Mouse (Mus musculus): ENCODE results near the gene Plxna2.

Gene Plxna2

GRCm38 (mm10) chr1:194820953-194821352 lies 202.9 kb downstream of the Plxna2 start:
- DNase-seq (ENCODE audit: low spot score) = no peak

DNA sequence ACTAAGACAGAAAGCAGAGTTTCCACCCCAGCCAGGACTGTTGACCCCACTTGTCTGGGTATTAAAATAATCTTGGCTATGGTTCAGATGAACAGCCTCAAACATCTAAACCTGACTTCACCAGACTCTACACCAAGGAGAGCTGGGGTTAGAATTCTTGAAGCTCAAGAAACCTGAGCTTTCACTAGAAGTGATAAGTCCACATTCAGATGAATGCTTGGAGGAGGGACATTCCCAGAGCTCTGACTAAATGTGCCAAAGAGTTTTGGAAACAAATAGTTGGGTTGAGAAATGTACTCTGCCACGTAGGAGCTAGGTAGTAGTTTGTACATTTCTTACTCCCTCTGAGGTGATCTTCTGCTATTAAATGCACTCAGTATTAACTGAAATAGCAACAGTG lies 203.7 kb downstream of the Plxna2 start:
- peak; percentile 4 for DNase-seq (ENCODE audit: low spot score)

DNA sequence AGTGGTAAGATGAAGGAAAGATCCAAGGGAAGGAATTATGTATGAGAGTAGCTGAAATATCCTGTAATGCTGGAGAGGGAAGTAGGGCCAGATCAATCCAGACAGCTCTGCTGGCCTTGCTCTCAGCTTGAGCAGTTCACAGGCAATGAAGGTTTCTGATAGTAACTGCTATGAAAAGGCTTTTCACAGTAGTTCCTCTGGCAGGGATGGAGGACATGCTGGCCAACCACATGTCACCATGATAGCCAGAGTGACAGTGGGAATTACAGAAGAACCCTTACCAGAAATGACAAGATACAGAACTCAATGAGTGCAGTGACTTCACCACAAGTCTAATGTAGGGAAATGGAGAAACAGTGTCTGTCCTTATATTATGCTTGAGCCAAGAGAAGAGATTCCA lies 210.3 kb downstream of the Plxna2 start:
- no peak for DNase-seq (ENCODE audit: low spot score)

DNA sequence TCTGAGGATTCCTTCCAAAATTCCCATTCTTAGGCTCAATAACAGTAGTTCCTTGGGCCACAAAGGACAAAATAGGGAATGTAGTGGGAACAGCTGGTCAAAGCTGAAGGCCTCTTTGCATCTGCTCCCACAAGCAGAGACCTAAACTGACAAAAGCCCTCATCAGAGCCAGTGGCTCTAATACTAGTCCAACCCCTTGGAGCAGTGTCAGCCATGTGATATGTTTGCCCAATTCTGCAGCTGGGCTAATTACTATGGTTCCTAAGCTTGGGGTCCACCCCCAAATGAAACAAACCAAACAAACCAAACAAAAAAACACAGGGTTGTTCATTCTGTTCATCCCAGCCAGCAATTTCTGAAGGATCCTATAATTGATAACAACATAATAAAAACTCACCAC lies 217.2 kb downstream of the Plxna2 start:
- no peak for DNase-seq (ENCODE audit: low spot score)

DNA sequence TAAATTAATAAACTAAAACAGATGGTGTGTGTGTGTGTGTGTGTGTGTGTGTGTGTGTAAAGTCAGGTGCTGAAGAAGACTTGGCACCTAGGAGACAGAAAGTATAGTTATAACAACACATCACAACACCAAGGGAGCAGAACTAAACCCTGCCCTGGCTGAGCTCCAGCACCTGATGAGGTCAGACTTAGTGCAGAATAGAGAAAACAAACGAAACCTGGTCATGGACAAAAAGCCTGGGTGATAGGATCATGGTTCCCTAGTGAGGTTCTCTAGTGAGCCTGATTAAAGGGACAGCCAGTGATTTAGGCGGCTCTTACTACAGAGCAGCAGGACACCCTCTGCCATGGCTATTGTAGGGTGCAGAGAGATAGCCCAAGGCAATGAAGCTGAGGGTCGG lies 218.2 kb downstream of the Plxna2 start:
- no peak for DNase-seq (ENCODE audit: low spot score)

- DNase-seq (ENCODE audit: low spot score) = no peak
Observed at GRCm38 (mm10) chr1:194836671-194837070, 218.7 kb downstream of the Plxna2 start.

GRCm38 (mm10) chr1:194839230-194839910 lies 221.4 kb downstream of the Plxna2 start:
- DNase-seq (ENCODE audit: low spot score) = peak; percentile 36

- DNase-seq (ENCODE audit: low spot score) = no peak
Observed at GRCm38 (mm10) chr1:194843020-194843419, 225.0 kb downstream of the Plxna2 start.

- DNase-seq (ENCODE audit: low spot score) = no peak
Observed at GRCm38 (mm10) chr1:194847014-194847413, 229.0 kb downstream of the Plxna2 start.

DNA sequence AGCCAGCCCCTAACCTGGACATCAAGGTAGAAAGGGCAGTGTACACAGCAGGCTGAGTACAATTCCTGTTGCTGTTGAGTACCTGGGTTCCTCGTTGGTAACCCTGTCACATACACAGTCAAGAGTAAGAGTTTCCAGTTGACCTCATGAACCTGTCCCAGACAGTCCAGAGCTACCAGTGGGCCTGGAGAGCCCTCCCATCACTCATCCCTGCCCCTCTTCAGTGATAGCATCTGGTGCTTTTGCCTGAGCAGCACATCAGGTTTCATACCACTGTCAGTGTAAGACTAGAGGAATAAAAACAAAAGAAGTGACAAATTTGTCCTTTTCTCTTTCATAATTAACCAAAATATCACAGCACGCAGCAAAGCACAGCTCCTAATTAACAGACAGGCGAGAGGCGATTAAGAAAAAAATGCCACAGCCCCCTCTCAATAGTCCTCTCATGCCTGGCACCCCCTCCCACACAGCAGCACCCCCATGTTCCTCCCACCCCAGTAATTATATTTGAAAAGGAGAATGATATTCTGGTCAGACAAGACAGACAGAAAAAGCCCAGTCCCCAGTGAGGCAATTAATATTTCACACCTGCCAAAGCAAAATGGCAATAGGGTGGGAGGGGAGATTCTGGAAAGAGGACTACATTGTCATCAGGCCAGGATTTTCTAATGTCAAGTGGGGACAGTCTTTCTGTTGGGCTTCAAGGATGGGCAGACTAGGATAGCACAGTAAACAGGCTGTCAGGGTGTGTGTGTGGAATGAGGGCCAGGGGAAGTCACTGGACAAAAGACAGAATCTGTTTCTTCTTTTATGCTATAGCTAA lies 233.4 kb downstream of the Plxna2 start:
- DNase-seq (ENCODE audit: low spot score) = no peak

- no peak for DNase-seq (ENCODE audit: low spot score)
Observed at GRCm38 (mm10) chr1:194852065-194852358, 234.0 kb downstream of the Plxna2 start.

Data from lung, postnatal 25 days (tissue).